Mouse (Mus musculus) lung, embryonic 14.5 days (tissue): ENCODE results near the gene Alg1. TPM values are rescaled to one million over a fixed set of nuclear protein-coding genes. Genes with fewer than 3 reads are reported as not detected.
"Not testable (repeated sequence)": the region's sequence is repeated elsewhere in the genome, so short reads cannot be mapped to it uniquely, and the experiment has no call there.

Experiments
- ATAC-seq: fragments of 200-750 bp; cut with Nextera tagmentation; 2 replicates; pipeline ENCODE4 v1.8.0; 2017; ENCODE audit warnings: mild to moderate bottlenecking, moderate TSS enrichment, moderate library complexity; ENCODE audit not compliant: insufficient read depth
- DNase-seq: peaks from one replicate; pipeline ENCODE4 v3.0.0-alpha.2; 2015
- H3K27ac ChIP-seq: fragments of 300-500 bp; sonication (generic); 2 replicates; pipeline ENCODE4 v1.5.1; 2014; ENCODE audit warnings: low read depth, mild to moderate bottlenecking, moderate library complexity
- H3K27me3 ChIP-seq: fragments of 300-500 bp; sonication (generic); 2 replicates; pipeline ENCODE4 v1.6.1; 2014; ENCODE audit warnings: low read length, control low read depth; ENCODE audit not compliant: insufficient read depth
- H3K36me3 ChIP-seq: fragments of 300-500 bp; sonication (generic); 2 replicates; pipeline ENCODE4 v1.6.1; 2014; ENCODE audit warnings: control low read depth; ENCODE audit not compliant: insufficient read depth
- H3K4me1 ChIP-seq: fragments of 300-500 bp; sonication (generic); 2 replicates; pipeline ENCODE4 v1.6.1; 2014; ENCODE audit warnings: antibody characterized with exemption, control low read depth; ENCODE audit not compliant: insufficient read depth
- H3K4me2 ChIP-seq: fragments of 300-500 bp; sonication (generic); 2 replicates; pipeline ENCODE4 v1.6.1; 2014; ENCODE audit warnings: mild to moderate bottlenecking
- H3K4me3 ChIP-seq: fragments of 300-500 bp; sonication (generic); 2 replicates; pipeline ENCODE4 v1.5.1; 2014; ENCODE audit warnings: low read depth, low read length
- H3K9ac ChIP-seq: fragments of 300-500 bp; sonication (generic); 2 replicates; pipeline ENCODE4 v1.6.1; 2014
- H3K9me3 ChIP-seq: fragments of 300-500 bp; sonication (generic); 2 replicates; pipeline ENCODE4 v1.6.1; 2016; ENCODE audit warnings: low read depth, low read length, control low read depth
- CTCF ChIP-seq: IDR thresholded peaks from 2 replicates; pipeline ENCODE4 v1.5.1; 2016; ENCODE audit warnings: antibody characterized with exemption, low read depth
- WGBS: fragments of 180-500 bp; shearing (Covaris S2); extraction: QIAGEN DNeasy Blood & Tissue Kit; methylation state at CpG from one replicate; pipeline ENCODE4 v1.1.7; 2014; 5-methylcytosine and 5-hydroxymethylcytosine counted together
- polyA plus RNA-seq: library from polyadenylated mRNA; unstranded; fragments of >200 nt; fragmentation: Nextera tagmentation; extraction: Ambion mirVana; gene quantifications from 2 replicates; pipeline ENCODE4 v1.2.1, GENCODE M21; 2014

Alg1 gene
- polyA plus RNA-seq, 1 experiment from 2014 or later: 32.0 TPM

- WGBS: 43% methylated on average over 6 of the region's 6 CpGs
- Histone ChIP-seq H3K27me3 (no peaks in the 10 kb centered on the region), H3K4me3 (no peak overlapping the region), H3K36me3 (no peaks in the 10 kb centered on the region), H3K4me1 (no peaks in the 10 kb centered on the region; the same call in 1 of the 2 replicates), H3K9me3 (no peaks in the 10 kb centered on the region), H3K27ac (no peak overlapping the region), H3K9ac (no peak overlapping the region), H3K4me2 (no peak overlapping the region)
- no peak for ATAC-seq
- no peak for DNase-seq
- no peak for TF ChIP-seq CTCF
These were observed 16.7 kb upstream of the Alg1 start for GRCm38 (mm10) chr16:5216686-5217085.

- Histone ChIP-seq H3K9ac (no peak overlapping the region), H3K4me2 (no peak overlapping the region), H3K27ac (no peak overlapping the region), H3K27me3 (no peaks in the 10 kb centered on the region), H3K4me3 (no peak overlapping the region), H3K9me3 (no peaks in the 10 kb centered on the region), H3K4me1 (no peaks in the 10 kb centered on the region; the same call in 1 of the 2 replicates), H3K36me3 (no peaks in the 10 kb centered on the region)
- WGBS: 71% methylated on average over 5 of the region's 5 CpGs
- DNase-seq (no peak), ATAC-seq (no peak)
- TF ChIP-seq CTCF: no peak
These were observed 15.9 kb upstream of the Alg1 start for GRCm38 (mm10) chr16:5217341-5218133.

GRCm38 (mm10) chr16:5221403-5221802 lies 12.0 kb upstream of the Alg1 start:
- Histone ChIP-seq H3K9me3 (no peaks in the 10 kb centered on the region), H3K4me1 (no peaks in the 10 kb centered on the region; the same call in 1 of the 2 replicates), H3K9ac (no peak overlapping the region), H3K27ac (no peak overlapping the region), H3K4me3 (no peak overlapping the region), H3K36me3 (no peaks in the 10 kb centered on the region), H3K27me3 (no peaks in the 10 kb centered on the region), H3K4me2 (no peak overlapping the region)
- TF ChIP-seq CTCF: no peak
- ATAC-seq (no peak), DNase-seq (peak; percentile 28)
- WGBS: 40% methylated on average over 4 of the region's 4 CpGs

- no peak for ATAC-seq
- Histone ChIP-seq H3K27me3 (no peaks in the 10 kb centered on the region), H3K36me3 (no peaks in the 10 kb centered on the region), H3K4me2 (peak within 1 kb of the TSS; percentile 19; the same call in 1 of the 2 replicates), H3K4me3 (no peak within 1 kb of the TSS), H3K4me1 (no peaks in the 10 kb centered on the region; the same call in 1 of the 2 replicates), H3K27ac (no peak within 1 kb of the TSS), H3K9ac (no peak within 1 kb of the TSS), H3K9me3 (no peaks in the 10 kb centered on the region)
- 56% methylated on average over 6 of the region's 6 CpGs for WGBS
- DNase-seq: peak; percentile 5
- TF ChIP-seq CTCF: no peak
These were observed 11.3 kb upstream of the Alg1 start, which contains the start of gene AU021092 for GRCm38 (mm10) chr16:5222140-5222539. AU021092 (minus strand) TSS chr16:5222299.

- 0% methylated on average over 1 of the region's 1 CpGs for WGBS
- not testable (repeated sequence) for DNase-seq, H3K27me3 ChIP-seq, H3K4me1 ChIP-seq, H3K4me3 ChIP-seq, H3K9me3 ChIP-seq, H3K36me3 ChIP-seq, H3K9ac ChIP-seq, ATAC-seq, H3K27ac ChIP-seq, H3K4me2 ChIP-seq
These were observed 6.9 kb upstream of the Alg1 start for GRCm38 (mm10) chr16:5226534-5226933.

GRCm38 (mm10) chr16:5227501-5227900 lies 5.9 kb upstream of the Alg1 start:
- H3K27ac ChIP-seq, H3K4me1 ChIP-seq, DNase-seq, H3K27me3 ChIP-seq, H3K9ac ChIP-seq, H3K4me2 ChIP-seq, H3K9me3 ChIP-seq, ATAC-seq, H3K36me3 ChIP-seq, H3K4me3 ChIP-seq: not testable (repeated sequence)
- whole genome bisulfite sequencing: 73% methylated on average over 19 of the region's 19 CpGs

GRCm38 (mm10) chr16:5228103-5228502 lies 5.3 kb upstream of the Alg1 start:
- not testable (repeated sequence) for H3K27me3 ChIP-seq, H3K4me2 ChIP-seq, H3K36me3 ChIP-seq, H3K9me3 ChIP-seq, H3K4me1 ChIP-seq, H3K4me3 ChIP-seq, DNase-seq, ATAC-seq, H3K27ac ChIP-seq, H3K9ac ChIP-seq
- WGBS: 66% methylated on average over 3 of the region's 3 CpGs
